Mouse (Mus musculus): Measurements from ENCODE around the gene Fsd1. TPM values are rescaled to one million over a fixed set of nuclear protein-coding genes. Genes with fewer than 3 reads are reported as not detected.
A peak's percentile ranks its signal among the peaks of the same experiment; 100 is the strongest.

Fsd1 gene
- total RNA-seq, 2 experiments from 2014 or later = 99.7 to 111 TPM

DNA sequence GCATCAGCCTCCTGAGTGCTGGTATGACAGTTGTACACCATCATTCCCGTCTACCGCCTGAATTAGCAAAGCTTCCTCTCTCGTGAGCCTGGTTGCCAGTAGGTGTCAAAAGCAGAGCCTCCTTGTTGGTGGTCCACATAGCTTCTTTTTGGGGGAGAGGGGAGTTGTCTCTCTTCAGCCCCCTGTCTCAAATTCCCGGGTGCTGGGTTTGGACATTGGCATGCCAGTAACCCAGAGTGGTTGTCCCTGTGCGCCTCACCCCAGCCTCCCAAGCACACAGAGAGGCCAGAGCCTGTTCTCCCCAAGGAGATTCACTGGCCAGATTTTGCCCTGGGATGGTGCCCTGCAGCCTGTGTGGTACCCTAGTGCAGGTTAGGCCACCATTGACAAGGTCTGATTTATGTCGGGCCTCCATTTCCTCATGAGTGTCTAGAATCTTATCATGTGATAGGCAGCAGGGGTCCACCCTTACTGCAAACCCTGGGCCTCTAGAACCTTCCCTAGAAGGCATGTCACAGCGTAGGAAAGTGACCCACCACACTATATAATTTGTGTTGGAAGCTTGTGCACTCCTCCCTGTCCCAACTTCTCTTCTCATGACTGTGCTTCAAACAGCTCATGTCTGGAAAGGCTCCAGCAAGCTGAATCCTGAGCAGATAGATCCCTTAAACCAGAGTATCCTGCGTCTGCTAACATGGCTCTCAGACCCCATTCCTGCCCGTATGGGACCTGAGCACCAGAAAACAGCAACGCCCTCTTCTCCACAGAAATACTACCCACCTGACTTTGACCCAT lies 26.2 kb upstream of the Fsd1 start:
- intact Hi-C loops (cut with DNase I) = loop anchor here (5.0 kb wide), 1 partner anchor 258 kb away; no protein-coding TSS in a partner anchor
- no peak for DNase-seq (ENCODE audit: extremely low spot score in 1 of 2, low spot score in 2 of 2)

DNA sequence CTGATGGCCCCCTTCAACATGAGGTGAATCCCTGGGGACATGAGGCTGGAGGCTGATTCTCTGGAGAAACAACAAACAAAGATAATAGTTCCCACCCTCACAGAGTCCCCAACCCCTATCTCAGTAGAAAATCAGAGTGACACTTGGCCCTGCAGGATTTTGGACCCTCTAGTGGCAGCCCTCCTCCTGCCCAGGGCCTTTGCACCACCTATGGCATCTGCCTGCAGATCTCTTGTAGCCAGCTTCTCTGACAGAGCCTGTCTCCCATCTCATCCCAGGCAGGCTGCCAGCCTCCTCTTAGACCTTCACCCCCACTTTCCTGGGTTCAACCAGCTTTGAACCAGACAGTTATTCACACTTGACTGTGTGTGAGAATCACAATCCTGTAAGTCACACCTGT lies 25.5 kb upstream of the Fsd1 start:
- peak; percentile 5 to 28 for DNase-seq (ENCODE audit: extremely low spot score in 1 of 2, low spot score in 2 of 2)
- intact Hi-C loops (cut with DNase I) = no loop called here

DNA sequence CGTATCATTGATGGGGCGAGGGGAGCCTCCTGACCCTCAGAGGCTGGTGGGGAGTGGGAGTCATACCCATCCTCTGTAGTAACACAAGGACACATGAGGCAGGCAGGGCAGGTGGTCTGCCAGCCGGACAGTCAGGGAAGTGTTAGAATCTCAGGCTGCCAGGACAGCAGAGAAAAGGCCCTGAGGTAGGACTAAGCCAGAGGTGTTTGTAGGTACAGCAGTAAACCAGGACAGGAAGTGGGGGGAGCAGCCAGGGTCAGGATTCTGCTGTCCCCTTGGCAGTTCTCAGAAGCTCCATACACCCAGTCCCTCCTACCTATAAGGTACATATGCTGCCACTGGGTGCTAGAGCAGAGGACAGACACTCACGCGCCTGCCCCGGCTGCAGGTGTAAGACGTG lies 24.7 kb upstream of the Fsd1 start:
- peak in 1 of 2 experiments; percentile 19 for DNase-seq (ENCODE audit: extremely low spot score in 1 of 2, low spot score in 2 of 2)
- intact Hi-C loops (cut with DNase I) = no loop called here

DNA sequence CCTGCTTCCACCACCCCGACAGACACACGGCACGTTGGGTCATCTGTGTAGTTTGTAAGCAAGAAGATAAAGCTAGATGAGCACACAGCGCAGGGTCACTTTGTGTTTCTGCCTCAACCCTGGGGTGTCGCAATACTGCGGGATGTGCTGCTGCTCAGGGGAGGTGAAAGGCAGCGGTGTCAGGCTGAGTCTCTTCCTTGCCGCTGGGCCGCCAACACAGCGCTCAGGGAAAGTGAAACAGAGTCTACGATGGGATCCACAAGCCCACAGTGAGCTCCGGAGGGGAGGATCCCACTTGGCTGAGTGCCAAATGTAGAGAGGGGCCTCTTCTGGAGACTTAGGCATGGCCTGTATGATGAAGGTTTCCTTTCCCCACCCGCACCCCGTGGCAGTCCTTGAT lies 23.1 kb upstream of the Fsd1 start:
- peak in 1 of 2 experiments; percentile 22 for DNase-seq (ENCODE audit: extremely low spot score in 1 of 2, low spot score in 2 of 2)
- intact Hi-C loops (cut with DNase I) = no loop called here

DNA sequence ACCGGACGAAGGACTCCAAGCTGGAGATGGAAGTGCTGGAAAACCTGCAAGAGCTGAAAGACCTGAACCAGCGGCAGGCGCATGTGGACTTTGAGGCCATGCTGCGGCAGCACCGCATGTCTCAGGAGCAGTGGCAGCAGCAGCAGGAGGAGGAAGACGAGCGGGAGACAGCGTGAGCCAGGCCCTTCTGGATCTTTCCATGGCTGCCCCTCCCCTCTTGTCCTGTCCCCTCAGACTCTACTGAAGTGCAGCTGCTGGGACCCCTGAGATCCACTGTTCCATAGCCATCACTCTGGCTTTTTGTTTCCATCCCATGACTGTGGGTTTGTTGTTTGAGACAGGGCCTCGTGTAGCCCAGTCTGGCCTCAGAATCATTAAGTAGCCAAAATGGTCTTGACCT lies 21.8 kb upstream of the Fsd1 start:
- DNase-seq (ENCODE audit: extremely low spot score in 1 of 2, low spot score in 2 of 2) = peak in 1 of 2 experiments; percentile 23
- intact Hi-C loops (cut with DNase I) = no loop called here

DNA sequence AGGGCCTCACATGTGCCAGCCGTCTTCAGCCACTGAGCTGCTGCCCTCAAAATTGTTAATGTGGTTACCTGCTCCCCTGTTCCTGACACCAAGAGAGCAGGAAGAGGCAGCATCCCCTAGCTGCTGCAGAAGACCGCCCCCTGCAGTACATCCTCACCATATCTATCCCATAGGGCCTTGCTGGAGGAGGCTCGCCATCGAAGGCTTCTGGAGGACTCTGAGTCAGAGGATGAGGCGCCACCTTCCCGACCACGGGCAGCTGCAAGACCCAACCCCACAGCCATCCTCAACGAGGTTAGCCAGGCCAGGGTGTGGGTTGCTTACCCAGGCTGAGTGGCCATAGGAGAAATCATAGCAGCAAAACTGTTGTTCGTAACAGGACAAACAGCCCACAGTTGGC lies 21.3 kb upstream of the Fsd1 start:
- intact Hi-C loops (cut with DNase I) = no loop called here
- DNase-seq (ENCODE audit: extremely low spot score in 1 of 2, low spot score in 2 of 2) = peak in 1 of 2 experiments; percentile 30

DNA sequence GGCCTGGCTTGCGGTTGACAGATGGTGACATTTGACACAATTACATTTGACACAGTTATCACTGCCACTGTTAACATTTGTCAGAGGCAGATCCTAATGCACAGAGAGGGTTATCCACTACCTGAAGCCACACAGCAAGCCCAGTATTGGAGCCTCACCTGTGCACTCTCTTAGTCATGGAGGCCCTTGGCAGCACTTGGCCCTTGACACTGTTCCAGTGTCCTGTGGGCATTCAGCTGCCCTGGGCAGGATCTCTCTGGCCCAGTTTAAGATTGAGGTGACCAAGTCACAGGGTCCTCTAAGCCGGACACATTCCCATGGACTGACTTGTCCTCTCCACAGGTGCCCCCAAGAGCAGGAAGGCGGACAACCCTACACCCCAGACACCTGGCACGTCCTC lies 19.1 kb upstream of the Fsd1 start:
- intact Hi-C loops (cut with DNase I) = no loop called here
- peak in 1 of 2 experiments; percentile 20 for DNase-seq (ENCODE audit: extremely low spot score in 1 of 2, low spot score in 2 of 2)

DNA sequence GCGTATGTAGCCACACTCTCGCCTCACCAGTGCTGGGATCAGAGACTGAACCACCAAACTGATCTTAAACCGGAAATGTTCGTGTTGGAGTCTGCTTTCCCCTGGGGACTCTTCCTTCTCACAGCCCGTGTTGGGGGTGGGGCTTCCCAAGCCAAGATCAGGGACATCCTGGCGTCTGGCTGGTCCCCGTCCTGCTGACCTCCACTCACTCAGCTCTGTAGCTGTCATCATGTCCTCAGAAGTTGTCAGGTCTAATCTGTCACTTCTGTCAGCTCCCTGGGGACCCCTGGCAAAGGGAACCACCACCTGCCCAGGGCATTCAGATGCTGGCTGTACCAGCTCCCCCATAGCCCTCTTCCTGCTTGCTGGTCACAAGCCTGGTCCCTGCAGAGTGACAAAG lies 18.1 kb upstream of the Fsd1 start:
- DNase-seq (ENCODE audit: extremely low spot score in 1 of 2, low spot score in 2 of 2) = peak in 1 of 2 experiments; percentile 74
- intact Hi-C loops (cut with DNase I) = no loop called here

DNA sequence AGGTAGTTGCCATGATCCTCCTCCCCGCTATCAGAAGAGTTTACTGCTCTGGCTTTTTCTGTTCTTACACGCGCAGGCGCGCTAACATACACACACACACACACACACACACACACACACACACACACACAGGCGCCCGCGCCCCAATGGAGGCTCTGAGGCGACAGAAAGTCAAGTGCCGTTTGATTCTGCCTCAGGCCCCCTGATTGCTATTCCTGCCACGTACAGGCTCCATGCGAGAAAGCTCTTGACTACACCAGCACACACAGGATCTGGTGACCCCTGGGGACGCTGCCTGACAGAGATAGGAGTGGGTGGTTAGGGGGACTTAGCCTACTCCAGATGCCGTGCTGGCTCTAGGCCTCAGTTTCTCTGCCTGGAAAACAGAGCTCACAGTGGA lies 16.7 kb upstream of the Fsd1 start:
- intact Hi-C loops (cut with DNase I) = no loop called here
- DNase-seq (ENCODE audit: extremely low spot score in 1 of 2, low spot score in 2 of 2) = peak; percentile 45 to 67

DNA sequence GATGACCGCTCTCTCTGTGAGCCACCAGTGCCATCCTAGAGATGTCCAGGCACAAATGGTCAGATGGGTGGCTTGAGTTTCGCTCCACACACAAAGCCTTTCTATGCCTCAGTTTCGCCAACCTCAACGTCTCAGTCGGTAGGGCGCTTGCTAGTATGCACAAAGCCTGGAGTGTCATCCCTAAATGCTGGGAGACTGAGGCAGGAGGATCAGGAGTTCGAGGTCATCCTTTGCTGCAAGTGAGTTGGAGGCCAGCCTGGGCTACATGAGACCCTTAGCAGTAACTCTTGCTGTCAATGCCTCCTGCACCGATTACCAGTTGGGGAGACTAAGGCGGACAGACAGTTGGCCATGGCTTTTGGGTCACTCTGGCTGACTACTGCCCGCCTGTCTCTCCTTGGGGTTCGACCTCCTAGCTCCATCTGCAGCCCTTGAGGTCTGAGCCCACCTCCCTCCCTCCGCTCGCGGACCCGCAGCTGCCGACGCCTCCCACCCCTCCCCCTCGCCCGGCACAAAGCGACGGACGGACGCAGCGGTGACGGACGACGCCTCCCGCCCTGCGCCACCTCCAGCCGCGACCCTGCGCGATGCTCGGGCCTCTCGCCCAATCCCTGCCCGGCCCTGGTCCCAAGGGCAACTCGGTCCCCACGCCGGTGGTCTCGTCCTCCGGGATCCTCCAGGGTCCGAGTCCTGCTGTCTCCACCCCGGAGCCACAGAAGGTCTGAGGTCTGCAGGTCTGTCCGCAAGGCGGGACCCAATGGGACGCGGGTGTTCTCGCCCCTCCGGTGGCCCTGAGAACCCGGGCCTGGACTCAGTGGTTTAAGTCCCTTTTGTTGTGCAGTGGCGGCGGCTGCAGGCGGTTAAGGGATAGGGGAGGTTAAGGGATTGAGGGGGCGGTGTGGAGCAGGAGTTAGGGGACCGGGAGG lies 16.1 kb upstream of the Fsd1 start, which contains the start of gene Shd:
Shd (plus strand) TSS at position 502 of the 926 bp plus-strand sequence.
- intact Hi-C loops (cut with DNase I) = no loop called here
- DNase-seq (ENCODE audit: extremely low spot score in 1 of 2, low spot score in 2 of 2) = peak in 1 of 2 experiments; percentile 77

DNA sequence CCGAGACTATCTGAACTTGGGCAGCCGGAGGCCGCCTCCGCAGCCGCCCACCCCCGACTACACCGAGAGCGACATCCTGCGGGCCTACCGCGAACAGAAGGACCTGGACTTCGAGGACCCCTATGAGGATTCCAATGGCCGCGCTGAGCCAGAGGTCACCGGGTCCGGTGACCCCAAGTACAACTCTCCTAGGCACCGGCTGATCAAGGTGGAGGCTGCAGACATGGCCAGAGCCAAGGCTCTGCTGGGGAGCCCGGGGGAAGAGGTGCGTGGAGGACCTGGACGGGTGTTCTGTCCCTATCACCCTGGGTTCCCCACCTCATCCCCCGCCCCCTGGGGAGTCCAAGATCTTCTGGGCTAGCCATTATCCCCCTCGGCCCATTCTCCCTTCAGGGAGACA lies 14.9 kb upstream of the Fsd1 start:
- intact Hi-C loops (cut with DNase I) = no loop called here

DNA sequence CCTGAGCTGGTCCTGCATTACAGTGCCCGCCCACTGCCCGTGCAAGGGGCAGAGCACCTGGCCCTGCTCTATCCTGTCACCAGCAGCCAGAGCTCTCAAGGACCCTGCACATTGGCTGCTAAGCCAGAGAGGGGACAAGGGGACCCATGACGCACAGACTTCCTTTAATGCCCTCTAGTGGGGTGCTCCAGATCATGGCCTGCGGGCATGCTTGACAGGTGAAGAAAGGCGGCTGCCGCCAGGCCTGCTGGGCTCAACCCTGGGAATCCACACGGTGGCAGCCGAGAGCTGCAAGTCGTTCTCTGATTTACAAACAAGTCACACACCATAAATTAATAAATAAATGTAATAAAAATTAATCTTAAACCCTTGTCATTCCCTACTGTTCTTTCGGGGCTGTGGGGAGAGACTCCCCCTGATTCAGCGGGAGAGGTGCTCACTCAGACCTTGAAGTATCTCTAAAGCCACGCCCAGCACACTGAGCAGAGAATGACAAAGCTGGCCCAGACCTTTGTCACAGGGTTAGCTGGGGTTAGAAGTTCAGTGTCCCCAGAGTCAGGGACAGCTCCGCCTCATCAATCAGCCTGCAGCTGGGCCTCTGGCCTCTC lies 9.9 kb upstream of the Fsd1 start:
- peak; percentile 58 to 85 for DNase-seq (ENCODE audit: extremely low spot score in 1 of 2, low spot score in 2 of 2)
- intact Hi-C loops (cut with DNase I) = loop anchor here (5.0 kb wide), 1 partner anchor 36 kb away; no protein-coding TSS in a partner anchor

More for the DNA sequence above, 14.9 kb upstream of the Fsd1 start:
- DNase-seq (ENCODE audit: extremely low spot score in 1 of 2, low spot score in 2 of 2) = peak in 1 of 2 experiments; percentile 44

DNA sequence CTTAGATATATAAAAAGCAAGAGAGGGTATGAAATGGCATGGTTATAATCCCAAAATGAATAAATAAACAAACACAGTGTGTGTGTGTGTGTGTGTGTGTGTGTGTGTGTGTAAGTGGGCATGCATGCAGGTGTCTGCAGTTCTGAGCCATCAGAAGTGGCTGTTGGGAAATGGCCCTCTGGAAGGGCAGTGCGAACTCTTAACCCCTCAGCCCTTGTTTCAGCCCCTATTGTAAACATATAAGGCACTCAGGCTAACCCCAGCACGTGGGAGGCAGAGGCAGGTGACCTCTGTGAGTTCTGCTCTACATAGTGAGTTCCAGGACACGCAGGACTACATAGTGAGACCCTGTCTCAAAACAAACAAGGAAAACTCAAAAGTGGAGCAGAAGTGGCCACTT lies 9.0 kb upstream of the Fsd1 start:
- DNase-seq (ENCODE audit: extremely low spot score in 1 of 2, low spot score in 2 of 2) = no peak
- intact Hi-C loops (cut with DNase I) = loop anchor here (5.0 kb wide), 1 partner anchor 35 kb away; no protein-coding TSS in a partner anchor

DNA sequence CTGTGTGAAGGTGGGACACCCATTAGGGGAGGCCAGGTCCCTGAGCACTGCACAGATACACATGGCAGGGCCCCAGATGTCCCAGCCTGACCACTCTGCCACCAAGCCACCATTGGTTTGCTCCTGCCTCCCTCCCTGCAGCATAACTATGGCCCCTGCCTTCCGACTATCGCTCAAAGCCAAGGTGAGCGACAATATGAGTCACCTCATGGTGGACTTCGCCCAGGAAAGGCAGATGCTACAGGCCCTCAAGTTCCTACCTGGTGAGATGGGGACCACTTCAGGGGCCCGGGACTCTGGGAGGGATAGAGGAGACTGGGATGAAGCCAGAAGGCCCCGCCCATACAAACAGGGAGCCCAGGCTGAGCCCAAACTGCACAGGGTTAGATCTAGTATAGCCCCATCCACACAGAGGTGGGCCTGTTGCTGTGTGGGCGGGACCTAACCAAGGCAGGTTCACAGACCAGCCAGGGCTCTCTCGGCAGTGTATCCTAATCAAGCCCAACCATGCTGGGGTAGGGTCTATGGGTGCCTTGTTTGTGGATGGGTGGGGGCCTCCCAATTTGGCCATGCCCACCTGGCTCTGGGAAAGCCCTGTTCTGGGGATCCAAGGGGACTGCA lies 4.1 kb downstream of the Fsd1 start:
- intact Hi-C loops (cut with DNase I) = no loop called here
- no peak for DNase-seq (ENCODE audit: extremely low spot score in 1 of 2, low spot score in 2 of 2)

DNA sequence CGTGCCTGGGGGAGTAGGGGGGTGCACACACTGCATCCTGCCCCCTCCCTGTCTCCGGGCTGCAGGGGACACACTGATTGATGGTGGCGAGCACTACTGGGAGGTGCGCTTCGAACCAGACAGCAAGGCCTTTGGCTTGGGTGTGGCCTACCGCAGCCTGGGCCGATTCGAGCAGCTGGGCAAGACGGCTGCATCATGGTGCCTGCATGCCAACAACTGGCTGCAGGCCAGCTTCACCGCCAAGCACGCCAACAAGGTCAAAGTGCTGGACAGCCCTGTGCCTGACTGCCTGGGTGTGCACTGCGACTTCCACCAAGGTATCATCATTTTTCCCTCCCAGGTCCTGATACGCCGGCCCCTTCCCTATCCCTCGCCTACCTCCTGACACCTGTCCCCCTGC lies 9.7 kb downstream of the Fsd1 start:
- DNase-seq (ENCODE audit: extremely low spot score in 1 of 2, low spot score in 2 of 2) = no peak
- intact Hi-C loops (cut with DNase I) = no loop called here

DNA sequence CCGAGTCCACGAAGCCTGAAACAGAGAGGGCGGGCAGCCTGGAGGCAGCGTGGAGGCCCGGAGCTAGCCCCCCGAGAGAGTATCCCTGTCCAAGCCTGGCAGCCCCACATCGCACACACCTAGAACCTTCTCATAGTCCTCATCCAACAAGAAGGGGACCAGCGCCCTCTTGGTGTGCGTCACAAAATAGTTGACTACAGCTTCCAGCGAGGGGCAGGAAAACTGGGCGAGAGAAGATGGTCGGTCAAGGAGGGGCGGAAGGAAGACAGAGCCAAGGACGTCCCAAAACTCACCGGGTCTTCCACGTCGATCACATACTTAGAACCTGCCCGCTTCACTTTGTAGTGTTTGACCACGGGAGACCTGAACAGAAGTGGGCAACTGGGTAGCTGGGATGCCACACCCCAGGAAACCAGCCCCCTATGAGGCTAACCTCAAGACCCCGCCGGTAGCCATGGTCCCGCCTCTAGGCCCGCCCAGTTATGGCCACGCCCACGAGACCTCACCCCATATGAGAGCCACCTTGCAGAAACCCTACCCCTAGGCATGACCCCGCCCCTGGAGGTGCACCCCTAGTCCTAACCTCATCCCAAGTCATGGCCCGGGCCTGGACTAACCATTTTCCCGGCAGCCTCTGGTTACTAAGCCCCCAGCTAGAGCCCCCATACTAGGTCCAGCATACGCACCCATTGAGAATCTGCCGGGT lies 13.6 kb downstream of the Fsd1 start:
- no peak for DNase-seq (ENCODE audit: extremely low spot score in 1 of 2, low spot score in 2 of 2)
- intact Hi-C loops (cut with DNase I) = no loop called here

DNA sequence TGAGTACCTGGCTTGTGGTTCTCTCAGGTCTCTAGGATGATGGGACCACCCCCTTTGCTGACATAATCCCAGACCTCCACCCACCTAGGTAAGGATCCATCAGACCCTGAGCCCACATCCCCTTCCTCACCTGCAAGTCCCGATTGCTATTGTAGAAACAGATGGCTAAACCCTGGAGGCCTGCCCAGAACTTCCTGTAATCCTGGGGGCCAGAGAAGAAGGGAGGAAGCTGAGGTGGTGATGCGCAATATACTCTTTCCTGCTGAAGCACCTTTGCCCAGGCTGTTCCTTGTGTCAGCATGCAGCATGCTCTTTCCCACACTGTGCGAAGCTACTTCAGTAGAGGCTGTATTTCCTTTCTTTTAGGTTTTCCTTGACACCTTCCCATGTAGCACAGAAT lies 16.7 kb downstream of the Fsd1 start:
- intact Hi-C loops (cut with DNase I) = no loop called here
- DNase-seq (ENCODE audit: extremely low spot score in 1 of 2, low spot score in 2 of 2) = no peak

DNA sequence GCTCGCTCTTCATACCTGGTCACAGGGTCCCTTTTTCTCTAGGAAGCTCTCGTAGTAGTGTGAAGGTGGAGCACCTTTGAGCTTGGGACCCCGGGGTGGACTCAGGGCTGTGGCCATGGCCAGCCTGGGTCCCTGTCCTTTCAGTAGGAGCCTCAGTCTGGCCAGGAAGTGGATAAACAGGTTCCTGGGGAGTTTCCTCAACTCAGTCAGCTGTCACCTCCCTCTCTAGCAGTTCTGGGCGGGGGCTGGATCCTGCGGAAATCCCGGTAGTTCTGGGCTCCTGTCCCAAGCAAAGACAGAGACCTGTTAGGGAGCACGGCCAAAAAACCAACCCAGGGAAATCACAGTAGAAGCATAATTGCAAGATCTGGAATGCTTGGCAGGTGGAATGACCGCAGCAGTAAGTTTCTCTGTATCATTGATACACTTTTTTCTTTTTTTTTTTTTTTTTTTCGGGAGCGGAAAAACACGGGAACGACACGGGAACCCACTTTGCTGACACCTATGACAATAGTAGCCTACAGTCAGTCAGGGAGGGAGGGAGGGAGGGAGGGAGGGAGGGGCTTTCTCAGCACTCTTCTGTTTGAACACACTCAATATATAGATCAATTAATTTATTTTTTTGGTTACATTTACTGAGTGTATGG lies 19.2 kb downstream of the Fsd1 start, which contains the start of the genes Stap2 and Mpnd:
Stap2 (minus strand) TSS at position 170 of the 647 bp plus-strand sequence.
Mpnd (plus strand) TSS at position 297 of the 647 bp plus-strand sequence.
- intact Hi-C loops (cut with DNase I) = no loop called here
- peak in 1 of 2 experiments; percentile 81 for DNase-seq (ENCODE audit: extremely low spot score in 1 of 2, low spot score in 2 of 2)
